Mouse (Mus musculus) stomach, embryonic 15.5 days (tissue): ENCODE measurements around the gene Rnf217. TPM values are rescaled to one million over a fixed set of nuclear protein-coding genes. Genes with fewer than 3 reads are reported as not detected.

ENCODE experiments used
- ATAC-seq: fragments of 200-750 bp; cut with Nextera tagmentation; 2 replicates; pipeline ENCODE4 v1.8.0; 2017; ENCODE audit warnings: low read depth, moderate number of reproducible peaks, moderate TSS enrichment; ENCODE audit not compliant: insufficient read depth, low FRiP score
- H3K27ac ChIP-seq: fragments of 300-500 bp; sonication (generic); 2 replicates; pipeline ENCODE4 v1.5.1; 2015; ENCODE audit warnings: mild to moderate bottlenecking, inconsistent platforms
- H3K27me3 ChIP-seq: fragments of 300-500 bp; sonication (generic); replicated peaks from 2 replicates; pipeline ENCODE4 v1.6.1; 2015; ENCODE audit warnings: inconsistent platforms
- H3K36me3 ChIP-seq: fragments of 300-500 bp; sonication (generic); 2 replicates; pipeline ENCODE4 v1.6.1; 2015; ENCODE audit warnings: inconsistent platforms
- H3K4me1 ChIP-seq: fragments of 300-500 bp; sonication (generic); 2 replicates; pipeline ENCODE4 v1.6.1; 2015; ENCODE audit warnings: inconsistent platforms
- H3K4me2 ChIP-seq: fragments of 300-500 bp; sonication (generic); 2 replicates; pipeline ENCODE4 v1.6.1; 2015; ENCODE audit warnings: mild to moderate bottlenecking, inconsistent platforms
- H3K4me3 ChIP-seq: fragments of 300-500 bp; sonication (generic); replicated peaks from 2 replicates; pipeline ENCODE4 v1.5.1; 2015; ENCODE audit warnings: inconsistent platforms
- H3K9ac ChIP-seq: fragments of 300-500 bp; sonication (generic); 2 replicates; pipeline ENCODE4 v1.6.1; 2015; ENCODE audit warnings: inconsistent platforms
- H3K9me3 ChIP-seq: fragments of 300-500 bp; sonication (generic); 2 replicates; pipeline ENCODE4 v1.6.1; 2016; ENCODE audit warnings: inconsistent platforms
- WGBS: fragments of 180-500 bp; shearing (Covaris S2); methylation state at CpG from one replicate; pipeline ENCODE4 v1.1.7; 2015; 5-methylcytosine and 5-hydroxymethylcytosine counted together
- polyA plus RNA-seq: library from polyadenylated mRNA; unstranded; fragments of >200 nt; fragmentation: Nextera tagmentation; extraction: Ambion mirVana; gene quantifications from 2 replicates; pipeline ENCODE4 v1.2.1, GENCODE M21; 2015

The Rnf217 gene
- polyA plus RNA-seq, 1 experiment from 2014 or later, result 1.8 TPM

DNA sequence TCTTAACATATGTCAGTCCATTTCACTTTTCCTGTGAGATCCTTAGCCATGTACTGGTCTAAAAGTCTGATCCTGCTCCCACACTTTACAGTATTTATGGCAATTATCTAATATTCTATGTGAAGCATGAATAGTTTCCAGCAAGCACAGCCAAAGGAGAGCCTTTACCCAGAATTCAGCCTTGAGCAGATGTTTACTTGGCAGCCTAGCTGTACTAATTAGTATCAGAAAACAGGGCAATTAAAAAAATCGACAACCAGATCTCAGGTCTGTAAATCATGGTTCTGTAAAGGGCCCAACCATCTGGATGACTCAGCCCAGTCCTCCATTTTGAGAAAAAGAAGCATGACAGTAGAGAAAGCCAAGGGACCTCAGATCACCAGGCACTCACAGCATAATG, 57.6 kb downstream of the Rnf217 start:
- H3K9ac ChIP-seq, result no peak overlapping the region
- no peak for ATAC-seq

GRCm38 (mm10) chr10:31547156-31547555, 61.8 kb downstream of the Rnf217 start:
- no peaks in the 10 kb centered on the region for H3K4me1 ChIP-seq
- no peak overlapping the region for H3K4me2 ChIP-seq
- H3K9me3 ChIP-seq, result no peaks in the 10 kb centered on the region
- H3K4me3 ChIP-seq, result no peak overlapping the region
- H3K27me3 ChIP-seq, result no peaks in the 10 kb centered on the region
- 52% methylated on average over 2 of the region's 2 CpGs for WGBS
- no peaks in the 10 kb centered on the region for H3K36me3 ChIP-seq
- ATAC-seq, result no peak
- H3K27ac ChIP-seq, result no peak overlapping the region
- H3K9ac ChIP-seq, result no peak overlapping the region

More for the DNA sequence above, 57.6 kb downstream of the Rnf217 start:
- H3K4me2 ChIP-seq, result no peak overlapping the region
- H3K27me3 ChIP-seq, result no peaks in the 10 kb centered on the region
- H3K9me3 ChIP-seq, result no peaks in the 10 kb centered on the region
- no peak overlapping the region for H3K4me3 ChIP-seq
- H3K36me3 ChIP-seq, result no peaks in the 10 kb centered on the region
- WGBS, result 62% methylated on average over 1 of the region's 1 CpGs
- no peaks in the 10 kb centered on the region for H3K4me1 ChIP-seq
- no peak overlapping the region for H3K27ac ChIP-seq

GRCm38 (mm10) chr10:31544149-31544942, 64.6 kb downstream of the Rnf217 start:
- no peak overlapping the region for H3K27ac ChIP-seq
- no peaks in the 10 kb centered on the region for H3K4me1 ChIP-seq
- WGBS, result 84% methylated on average over 6 of the region's 6 CpGs
- no peaks in the 10 kb centered on the region for H3K9me3 ChIP-seq
- no peak overlapping the region for H3K9ac ChIP-seq
- no peak overlapping the region for H3K4me2 ChIP-seq
- no peak for ATAC-seq
- H3K4me3 ChIP-seq, result no peak overlapping the region
- H3K36me3 ChIP-seq, result no peaks in the 10 kb centered on the region
- no peaks in the 10 kb centered on the region for H3K27me3 ChIP-seq

DNA sequence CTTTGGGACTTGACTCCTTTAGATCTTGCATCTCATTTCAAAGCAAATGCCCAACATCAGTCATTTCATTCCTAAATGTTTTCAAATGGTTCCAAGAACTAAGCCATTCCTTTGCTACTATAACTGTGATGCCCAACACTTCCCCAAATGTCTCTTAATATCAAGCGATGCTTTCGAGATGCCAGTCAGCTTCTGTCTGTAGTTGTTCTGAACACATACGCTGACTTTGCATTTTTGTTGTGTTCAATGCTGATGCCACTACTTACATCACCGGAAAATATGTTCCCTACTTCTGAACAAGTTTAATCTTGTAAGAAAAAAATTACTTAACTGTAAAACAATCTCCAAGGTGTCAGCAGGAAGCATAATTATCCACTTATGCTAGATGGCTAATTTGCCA, 68.5 kb downstream of the Rnf217 start:
- H3K9ac ChIP-seq, result no peak overlapping the region
- H3K4me3 ChIP-seq, result no peak overlapping the region
- ATAC-seq, result no peak
- no peaks in the 10 kb centered on the region for H3K36me3 ChIP-seq
- no peak overlapping the region for H3K4me2 ChIP-seq
- no peak overlapping the region for H3K27ac ChIP-seq
- 92% methylated on average over 4 of the region's 4 CpGs for whole genome bisulfite sequencing
- no peaks in the 10 kb centered on the region for H3K9me3 ChIP-seq
- H3K27me3 ChIP-seq, result no peaks in the 10 kb centered on the region
- H3K4me1 ChIP-seq, result no peaks in the 10 kb centered on the region

DNA sequence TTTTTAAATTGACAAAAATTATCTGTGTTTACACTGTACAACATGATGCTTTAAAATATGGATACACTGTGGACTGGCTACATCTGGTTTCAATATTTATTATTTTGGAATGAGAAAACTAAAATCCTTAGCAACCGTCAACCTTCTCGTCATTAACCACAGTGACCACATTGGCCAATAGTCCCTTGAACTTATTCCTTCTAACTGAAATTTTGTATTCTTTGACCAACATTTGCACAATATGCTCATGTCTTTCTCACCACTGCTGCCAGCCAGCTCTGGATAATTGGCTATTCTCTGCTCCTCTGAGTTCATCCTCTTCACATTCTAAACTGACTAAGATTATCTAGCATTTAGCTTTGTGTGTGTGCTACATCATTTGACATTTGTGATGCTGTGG, 69.6 kb downstream of the Rnf217 start:
- 84% methylated on average over 2 of the region's 2 CpGs for WGBS

GRCm38 (mm10) chr10:31538721-31539120, 70.3 kb downstream of the Rnf217 start:
- no peak overlapping the region for H3K4me3 ChIP-seq
- no peak for ATAC-seq
- WGBS, result 69% methylated on average over 3 of the region's 3 CpGs

More for the DNA sequence above, 69.6 kb downstream of the Rnf217 start:
- H3K4me1 ChIP-seq, result no peaks in the 10 kb centered on the region
- no peaks in the 10 kb centered on the region for H3K9me3 ChIP-seq
- no peaks in the 10 kb centered on the region for H3K36me3 ChIP-seq
- H3K4me3 ChIP-seq, result no peak overlapping the region
- no peak overlapping the region for H3K27ac ChIP-seq
- no peak overlapping the region for H3K9ac ChIP-seq
- no peaks in the 10 kb centered on the region for H3K27me3 ChIP-seq
- H3K4me2 ChIP-seq, result no peak overlapping the region
- no peak for ATAC-seq

DNA sequence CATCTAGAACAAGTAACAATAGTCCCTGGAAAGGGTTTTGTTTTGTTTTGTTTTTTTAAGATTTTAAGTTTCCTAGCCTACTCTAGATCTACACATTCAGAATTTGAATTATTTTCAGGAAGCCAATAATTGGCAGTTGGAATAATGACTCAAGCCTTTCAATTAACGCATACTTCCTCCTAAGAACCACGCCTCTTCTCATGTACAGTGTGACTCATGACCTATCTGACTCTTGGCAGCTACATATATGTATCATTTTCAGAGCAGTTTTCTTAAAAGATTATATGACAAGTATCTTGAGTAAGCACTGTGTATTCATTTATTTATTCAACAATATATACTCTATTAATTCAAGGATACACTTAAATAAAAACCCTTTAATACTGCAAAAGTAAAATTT, 70.7 kb downstream of the Rnf217 start:
- Histone ChIP-seq H3K27me3 (no peaks in the 10 kb centered on the region), H3K9me3 (no peaks in the 10 kb centered on the region), H3K4me1 (no peaks in the 10 kb centered on the region), H3K36me3 (no peaks in the 10 kb centered on the region), H3K9ac (no peak overlapping the region), H3K4me3 (no peak overlapping the region), H3K27ac (no peak overlapping the region), H3K4me2 (no peak overlapping the region)
- ATAC-seq, result 0 out of 2 replicates have a peak, but pooled peaks have one; percentile 31
- 73% methylated on average over 2 of the region's 2 CpGs for WGBS

More at GRCm38 (mm10) chr10:31538721-31539120, 70.3 kb downstream of the Rnf217 start:
- H3K36me3 ChIP-seq, result no peaks in the 10 kb centered on the region
- no peak overlapping the region for H3K27ac ChIP-seq
- no peak overlapping the region for H3K4me2 ChIP-seq
- no peaks in the 10 kb centered on the region for H3K4me1 ChIP-seq
- H3K9me3 ChIP-seq, result no peaks in the 10 kb centered on the region
- H3K9ac ChIP-seq, result no peak overlapping the region
- no peaks in the 10 kb centered on the region for H3K27me3 ChIP-seq

GRCm38 (mm10) chr10:31537213-31537612, 71.8 kb downstream of the Rnf217 start:
- H3K9me3 ChIP-seq, result no peaks in the 10 kb centered on the region
- no peak overlapping the region for H3K27ac ChIP-seq
- no peak overlapping the region for H3K4me2 ChIP-seq
- no peak overlapping the region for H3K4me3 ChIP-seq
- no peak overlapping the region for H3K9ac ChIP-seq
- WGBS, result 66% methylated on average over 3 of the region's 3 CpGs
- ATAC-seq, result no peak
- no peaks in the 10 kb centered on the region for H3K36me3 ChIP-seq
- no peaks in the 10 kb centered on the region for H3K4me1 ChIP-seq
- no peaks in the 10 kb centered on the region for H3K27me3 ChIP-seq

- H3K9me3 ChIP-seq, result no peaks in the 10 kb centered on the region
- no peak for ATAC-seq
Measured at GRCm38 (mm10) chr10:31535046-31535445, 73.9 kb downstream of the Rnf217 start.

GRCm38 (mm10) chr10:31533270-31533826, 75.6 kb downstream of the Rnf217 start:
- H3K4me1 ChIP-seq, result no peaks in the 10 kb centered on the region
- H3K27ac ChIP-seq, result peak overlapping the region; percentile 57
- no peak overlapping the region for H3K9ac ChIP-seq
- peak; percentile 84 for ATAC-seq
- no peak overlapping the region for H3K4me3 ChIP-seq
- no peak overlapping the region for H3K4me2 ChIP-seq
- H3K9me3 ChIP-seq, result no peaks in the 10 kb centered on the region
- 72% methylated on average over 6 of the region's 6 CpGs for WGBS
- no peaks in the 10 kb centered on the region for H3K27me3 ChIP-seq
- H3K36me3 ChIP-seq, result no peaks in the 10 kb centered on the region

More at GRCm38 (mm10) chr10:31535046-31535445, 73.9 kb downstream of the Rnf217 start:
- Histone ChIP-seq H3K27ac (no peak overlapping the region), H3K4me1 (no peaks in the 10 kb centered on the region), H3K36me3 (no peaks in the 10 kb centered on the region), H3K4me3 (no peak overlapping the region), H3K9ac (no peak overlapping the region), H3K4me2 (no peak overlapping the region), H3K27me3 (no peaks in the 10 kb centered on the region)
- WGBS, result 89% methylated on average over 2 of the region's 2 CpGs

DNA sequence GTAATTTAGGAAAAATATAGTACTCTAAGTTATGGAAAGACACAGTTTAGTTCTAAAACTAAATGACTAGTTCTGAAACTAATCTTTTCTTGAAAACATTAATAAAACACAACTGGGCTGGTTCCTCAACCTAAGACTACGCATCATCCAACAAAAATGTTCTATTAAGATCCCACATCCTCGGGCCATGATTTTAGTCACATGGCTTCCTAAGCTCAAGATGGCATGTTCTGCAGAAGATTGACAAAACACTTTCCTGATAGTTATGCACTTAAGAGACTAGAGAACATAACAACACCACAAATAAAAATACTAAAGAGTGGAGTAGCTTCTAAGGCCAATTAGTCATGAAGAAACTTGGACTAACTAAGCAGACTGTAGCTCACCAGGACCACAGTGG, 76.2 kb downstream of the Rnf217 start:
- Histone ChIP-seq H3K27ac (peak overlapping the region; percentile 57), H3K9me3 (no peaks in the 10 kb centered on the region), H3K9ac (no peak overlapping the region), H3K36me3 (no peaks in the 10 kb centered on the region), H3K4me3 (no peak overlapping the region), H3K27me3 (no peaks in the 10 kb centered on the region), H3K4me1 (no peaks in the 10 kb centered on the region), H3K4me2 (no peak overlapping the region)
- ATAC-seq, result no peak
- WGBS, result 74% methylated on average over 2 of the region's 2 CpGs

DNA sequence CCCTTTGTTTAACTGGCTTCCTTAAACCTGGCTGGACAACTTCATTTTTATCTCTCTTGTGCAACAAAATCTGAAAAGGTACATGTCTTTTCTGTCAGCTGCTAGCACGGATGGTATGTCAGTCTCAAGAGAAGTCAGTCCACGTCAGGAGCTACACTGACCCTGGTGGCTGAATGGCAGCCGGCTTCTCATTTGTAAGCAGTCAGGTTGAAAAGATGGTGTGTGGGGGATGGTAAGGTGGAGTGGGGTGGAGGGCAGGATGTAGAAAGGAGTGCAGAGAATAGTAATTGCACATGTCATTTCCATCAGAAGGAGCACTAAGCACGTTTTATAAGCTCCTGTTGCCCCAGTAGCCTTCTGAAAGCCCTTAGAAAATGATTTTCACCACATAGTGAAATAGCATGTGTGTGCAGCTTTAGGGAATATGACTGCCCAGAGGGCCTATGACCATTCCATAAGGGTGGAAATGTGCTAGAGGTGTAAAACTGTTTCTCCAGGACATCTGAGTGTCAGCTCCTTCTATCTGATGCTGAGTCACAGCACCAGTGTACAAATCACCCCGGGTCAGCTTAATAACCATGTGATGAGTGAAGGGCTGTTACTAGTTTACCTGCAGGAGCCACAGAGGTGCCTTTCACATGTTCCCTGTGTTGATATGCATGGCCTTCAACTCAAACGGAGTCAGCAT, 80.5 kb downstream of the Rnf217 start:
- no peak for ATAC-seq
- H3K27me3 ChIP-seq, result no peaks in the 10 kb centered on the region
- no peaks in the 10 kb centered on the region for H3K9me3 ChIP-seq
- no peak overlapping the region for H3K4me3 ChIP-seq
- H3K4me1 ChIP-seq, result no peaks in the 10 kb centered on the region
- no peak overlapping the region for H3K27ac ChIP-seq
- 50% methylated on average over 6 of the region's 6 CpGs for WGBS
- no peak overlapping the region for H3K4me2 ChIP-seq
- H3K36me3 ChIP-seq, result no peaks in the 10 kb centered on the region
- no peak overlapping the region for H3K9ac ChIP-seq
